In the genomic region with DNA sequence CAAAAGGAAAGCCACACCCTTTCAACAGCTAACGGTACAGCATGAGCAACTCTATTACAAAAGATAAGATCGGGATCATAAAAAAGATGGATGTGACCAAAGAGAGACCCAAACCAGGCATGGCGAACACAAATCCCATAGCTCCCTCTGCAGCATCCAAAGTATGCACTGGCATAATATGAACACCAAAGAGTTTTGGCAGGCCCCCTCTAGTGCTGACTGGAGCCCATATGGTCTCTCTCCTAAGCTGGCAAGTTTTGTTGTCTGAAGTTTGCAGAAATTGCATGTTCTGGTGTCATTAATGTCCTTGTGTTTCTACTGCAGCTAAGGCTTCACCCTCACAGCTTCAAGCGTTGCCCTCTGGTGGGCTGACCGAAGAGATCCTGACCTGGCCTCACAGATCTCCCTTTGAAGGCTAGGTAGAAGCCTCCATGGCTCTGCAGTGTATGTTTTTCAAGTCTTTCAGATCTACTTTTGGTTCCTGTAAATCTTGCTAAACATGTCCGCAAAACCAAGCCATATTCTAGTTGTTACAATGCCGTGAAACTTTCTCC, we compare ENCODE assay signal across 14 mouse cellular contexts.
DNase-seq lines count a peak whose midpoint lies in the region; ATAC-seq and TF ChIP-seq lines count a peak whose summit lies in the region.
"Had no signal": no experiment of that assay in that cellular context is flagged by ENCODE, and none has a peak within 500 bp of the region (broad histone marks: within the 10 kb centered on the region; RNA-seq: fewer than 3 reads in every experiment).

No protein-coding gene starts in this region.

- H3K4me2 ChIP-seq in forebrain, embryonic 15.5 days (replicated peaks) = no peak overlapping the region
- no peak overlapping the region for H3K4me2 ChIP-seq in forebrain, embryonic 13.5 days
- H3K4me2 ChIP-seq: heart, embryonic 13.5 days; lung, embryonic 15.5 days; midbrain, embryonic 12.5 days had no signal

- H3K36me3 ChIP-seq in forebrain, embryonic 15.5 days = no peaks in the 10 kb centered on the region
- no peaks in the 10 kb centered on the region for H3K36me3 ChIP-seq in forebrain, embryonic 13.5 days (ENCODE audit: poor library complexity, severe bottlenecking)
- H3K36me3 ChIP-seq: heart, embryonic 13.5 days; lung, embryonic 15.5 days; midbrain, embryonic 12.5 days had no signal

- no peaks in the 10 kb centered on the region for H3K4me1 ChIP-seq in forebrain, embryonic 15.5 days
- H3K4me1 ChIP-seq in forebrain, embryonic 13.5 days = no peaks in the 10 kb centered on the region
- H3K4me1 ChIP-seq in bone marrow, adult 2 months (ENCODE audit: control insufficient read depth, insufficient read depth, low read length) = no peaks in the 10 kb centered on the region
- H3K4me1 ChIP-seq: lung, embryonic 15.5 days; midbrain, embryonic 12.5 days had no signal

- H3K4me3 ChIP-seq in forebrain, embryonic 15.5 days = no peak overlapping the region
- H3K4me3 ChIP-seq in forebrain, embryonic 13.5 days = no peak overlapping the region
- H3K4me3 ChIP-seq in bone marrow, adult 2 months (replicated peaks; ENCODE audit: control insufficient read depth, low read depth, low read length) = no peak overlapping the region
- H3K4me3 ChIP-seq: heart, embryonic 13.5 days; lung, embryonic 15.5 days; midbrain, embryonic 12.5 days had no signal

- H3K27ac ChIP-seq in forebrain, embryonic 15.5 days (replicated peaks) = no peak overlapping the region
- no peak overlapping the region for H3K27ac ChIP-seq in forebrain, embryonic 13.5 days
- no peak overlapping the region for H3K27ac ChIP-seq in bone marrow, adult 2 months (ENCODE audit: control insufficient read depth, insufficient read depth, low read depth, low read length, poor library complexity)
- H3K27ac ChIP-seq: heart, embryonic 13.5 days; lung, embryonic 15.5 days; midbrain, embryonic 12.5 days had no signal

- H3K27me3 ChIP-seq in forebrain, embryonic 15.5 days = no peaks in the 10 kb centered on the region
- no peaks in the 10 kb centered on the region for H3K27me3 ChIP-seq in forebrain, embryonic 13.5 days
- H3K27me3 ChIP-seq: heart, embryonic 13.5 days; lung, embryonic 15.5 days; midbrain, embryonic 12.5 days had no signal

- 83% methylated on average over 7 of the region's 7 CpGs for WGBS in forebrain, embryonic 15.5 days
- 90% methylated on average over 7 of the region's 7 CpGs for WGBS in forebrain, embryonic 13.5 days
- WGBS in bone marrow, adult 2 months = 76% methylated on average over 7 of the region's 7 CpGs

- no peak for TF ChIP-seq POLR2A in bone marrow, adult 2 months (IDR thresholded peaks at IDR 0.05; ENCODE audit: borderline replicate concordance, control insufficient read depth, low read depth, low read length)

- no peaks in the 10 kb centered on the region for H3K9me3 ChIP-seq in forebrain, embryonic 15.5 days
- no peaks in the 10 kb centered on the region for H3K9me3 ChIP-seq in forebrain, embryonic 13.5 days (replicated peaks)
- H3K9me3 ChIP-seq: heart, embryonic 13.5 days; lung, embryonic 15.5 days; midbrain, embryonic 12.5 days had no signal

- TF ChIP-seq CTCF in bone marrow, adult 2 months (IDR thresholded peaks at IDR 0.05; ENCODE audit: control insufficient read depth, insufficient read depth, low read length) = peak; percentile 9; the same call in 1 of the 2 replicates

- DNase-seq in layer of hippocampus, adult 11-12 months (ENCODE audit: low spot score) = peak; percentile 47
- DNase-seq in layer of hippocampus, postnatal 25 days (ENCODE audit: extremely low spot score in 1 of 2, low spot score in 1 of 2) = no peak
- DNase-seq in layer of hippocampus, postnatal 36 days = peak; percentile 17 to 30
- DNase-seq in thymus, postnatal 4 days = no peak
- DNase-seq: adrenal gland, postnatal 10 days; cerebellum, adult 11-12 months; kidney, adult 18-20 months had no signal

- H3K9ac ChIP-seq in forebrain, embryonic 15.5 days (replicated peaks) = no peak overlapping the region
- H3K9ac ChIP-seq in forebrain, embryonic 13.5 days = no peak overlapping the region
- H3K9ac ChIP-seq: heart, embryonic 13.5 days; lung, embryonic 15.5 days; midbrain, embryonic 12.5 days had no signal

- peak; percentile 69 for ATAC-seq in forebrain, embryonic 15.5 days (replicated peaks)
- ATAC-seq in forebrain, embryonic 13.5 days = no peak; the same call in 1 of the 2 replicates
- ATAC-seq in megakaryocyte progenitor cell, adult 5-6 weeks (replicated peaks; ENCODE audit: poor library complexity) = no peak

Comparison
In these comparisons a context has a peak if more than half of its experiments do, and no peak if none do; other contexts are left out.
1. DNase-seq: peak in layer of hippocampus, adult 11-12 months (single experiment) and layer of hippocampus, postnatal 36 days (2 of 2); none in layer of hippocampus, postnatal 25 days (0 of 2) and thymus, postnatal 4 days (single experiment).